Mouse (Mus musculus): Measurements from ENCODE around the gene Stx16. TPM values are rescaled to one million over a fixed set of nuclear protein-coding genes. Genes with fewer than 3 reads are reported as not detected.

Stx16 gene
- total and polyA plus RNA-seq, 3 experiments, result 14.8 to 22.3 TPM; not detected in 1

DNA sequence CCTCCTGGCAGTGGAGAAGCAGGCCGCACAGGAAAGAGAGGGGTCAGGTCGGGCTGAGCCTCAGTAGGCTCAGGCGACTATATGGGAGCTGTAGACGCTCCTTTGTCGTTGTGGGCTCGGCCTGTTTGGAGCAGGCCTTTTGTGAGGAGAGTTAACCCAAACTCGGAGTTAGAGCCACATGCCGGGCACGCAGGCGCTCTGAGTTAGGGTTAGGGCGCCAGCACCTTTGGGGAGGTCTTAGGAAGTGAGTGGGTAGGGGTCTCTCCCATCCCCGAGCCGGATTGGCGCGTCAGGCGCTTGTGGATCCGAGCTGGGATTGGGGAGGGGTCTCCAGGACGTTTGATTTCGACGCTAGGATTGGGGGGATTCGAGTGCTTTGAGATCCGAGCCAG, 321 bp downstream of the Stx16 start:
- Histone ChIP-seq H3K27ac (ENCODE audit: control insufficient read depth, low read depth, low read length) (peak overlapping the region; percentile 66), H3K4me3 (ENCODE audit: control insufficient read depth in 1 of 2, insufficient read depth in 1 of 2, low read depth in 2 of 2, low read length in 2 of 2) (peak overlapping the region; percentile 55 to 73), H3K79me2 (ENCODE audit: control insufficient read depth, insufficient read depth, low read length, poor library complexity) (peaks cover 34% of the 10 kb centered on the region), H3K36me3 (ENCODE audit: control insufficient read depth in 1 of 2, insufficient read depth in 2 of 2, low read length in 2 of 2) (peaks cover 0 to 14% of the 10 kb centered on the region in 2 experiments; a peak in 2 of 4 replicates), H3K27me3 (ENCODE audit: control insufficient read depth in 1 of 2, insufficient read depth in 2 of 2, low read length in 2 of 2) (no peaks in the 10 kb centered on the region), H3K9me3 (replicated peaks; ENCODE audit: insufficient read depth, low read length) (no peaks in the 10 kb centered on the region), H3K9ac (ENCODE audit: control insufficient read depth, low read depth, low read length, poor library complexity, severe bottlenecking) (peak overlapping the region; percentile 81), H3K4me1 (ENCODE audit: control insufficient read depth in 1 of 2, insufficient read depth in 2 of 2, low read length in 2 of 2) (peaks cover 3 to 4% of the 10 kb centered on the region in 2 experiments; a peak in 2 of 4 replicates)
- DNase-seq (ENCODE audit: low read depth, low spot score), result no peak
- no peak for TF ChIP-seq E2F4 (IDR thresholded peaks at IDR 0.05; ENCODE audit: borderline replicate concordance, low read depth, low read length)
- TF ChIP-seq MAX (IDR thresholded peaks at IDR 0.05; ENCODE audit: low read length), result peak; percentile 73; the same call in 1 of the 2 replicates

DNA sequence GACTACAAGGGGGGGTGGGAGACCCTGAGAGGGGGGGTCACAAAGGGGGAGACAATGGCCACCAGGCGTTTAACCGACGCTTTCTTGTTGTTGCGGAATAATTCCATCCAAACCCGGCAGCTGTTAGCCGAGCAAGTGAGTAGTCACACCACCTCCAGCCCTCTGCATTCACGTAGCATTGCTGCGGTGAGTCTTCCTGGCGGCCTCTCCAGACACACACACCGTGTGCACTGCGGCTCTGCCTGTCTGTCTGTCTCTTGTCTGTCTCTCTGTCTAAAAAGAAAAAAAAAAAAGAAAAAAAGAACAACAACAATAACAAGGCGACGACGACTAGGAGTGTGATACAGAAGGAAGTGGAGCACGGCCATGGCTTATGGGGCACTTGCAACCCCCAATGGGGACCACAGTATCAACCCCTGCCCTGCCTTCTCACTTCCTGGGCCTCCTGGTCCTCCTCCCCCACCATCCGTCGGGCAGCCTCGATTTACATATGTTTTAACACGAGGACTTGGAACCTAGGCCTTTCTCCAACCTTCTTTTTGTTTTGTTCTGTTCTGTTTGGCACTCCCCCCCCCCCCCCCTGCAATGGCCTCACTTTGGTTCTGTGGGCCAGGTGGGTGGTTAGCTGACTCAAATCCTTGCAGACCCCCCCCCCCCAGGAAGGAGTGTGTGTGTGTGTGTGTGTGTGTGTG, 1.0 kb downstream of the Stx16 start:
- Histone ChIP-seq H3K27ac (ENCODE audit: control insufficient read depth, low read depth, low read length) (peak overlapping the region; percentile 66), H3K27me3 (ENCODE audit: control insufficient read depth in 1 of 2, insufficient read depth in 2 of 2, low read length in 2 of 2) (no peaks in the 10 kb centered on the region), H3K4me1 (ENCODE audit: control insufficient read depth in 1 of 2, insufficient read depth in 2 of 2, low read length in 2 of 2) (peaks cover 3 to 4% of the 10 kb centered on the region in 2 experiments; a peak in 2 of 4 replicates), H3K9ac (ENCODE audit: control insufficient read depth, low read depth, low read length, poor library complexity, severe bottlenecking) (peak overlapping the region; percentile 81), H3K9me3 (replicated peaks; ENCODE audit: insufficient read depth, low read length) (no peaks in the 10 kb centered on the region), H3K36me3 (ENCODE audit: control insufficient read depth in 1 of 2, insufficient read depth in 2 of 2, low read length in 2 of 2) (peaks cover 0 to 14% of the 10 kb centered on the region in 2 experiments; a peak in 2 of 4 replicates), H3K4me3 (ENCODE audit: control insufficient read depth in 1 of 2, insufficient read depth in 1 of 2, low read depth in 2 of 2, low read length in 2 of 2) (peak overlapping the region; percentile 55 to 73), H3K79me2 (ENCODE audit: control insufficient read depth, insufficient read depth, low read length, poor library complexity) (peaks cover 41% of the 10 kb centered on the region)
- peak; percentile 84 for DNase-seq (ENCODE audit: low read depth, low spot score)
- TF ChIP-seq RAD21 (IDR thresholded peaks at IDR 0.05; ENCODE audit: low read depth, low read length) (no peak), ZNF384 (IDR thresholded peaks at IDR 0.05; ENCODE audit: low read depth, low read length) (0 out of 2 replicates have a peak, but pooled peaks have one; percentile 44), MXI1 (IDR thresholded peaks at IDR 0.05; ENCODE audit: low read depth, low read length) (peak; percentile 43; the same call in 1 of the 2 replicates), CHD2 (IDR thresholded peaks at IDR 0.05; ENCODE audit: low read length) (no peak), HCFC1 (IDR thresholded peaks at IDR 0.05; ENCODE audit: low read depth, low read length) (peak; percentile 65), MAZ (IDR thresholded peaks at IDR 0.05; ENCODE audit: low read depth, low read length) (no peak), KAT2A (conservative IDR thresholded peaks at IDR 0.05; ENCODE audit: low read depth, low read length) (no peak; the same call in 1 of the 2 replicates), MAFK (IDR thresholded peaks at IDR 0.05; ENCODE audit: borderline replicate concordance, low read depth, low read length) (no peak), POLR2A (IDR thresholded peaks at IDR 0.05; ENCODE audit: control insufficient read depth in 1 of 2, insufficient read depth in 1 of 2, low read depth in 1 of 2, low read length in 2 of 2, poor library complexity in 1 of 2) (peak in 1 of 2 experiments; percentile 56; a peak in 2 of 4 replicates), BHLHE40 (IDR thresholded peaks at IDR 0.05; ENCODE audit: borderline replicate concordance, low read depth, low read length) (no peak), ZMIZ1 (IDR thresholded peaks at IDR 0.05; ENCODE audit: low read depth, low read length) (no peak), CHD1 (IDR thresholded peaks at IDR 0.05; ENCODE audit: low read depth, low read length) (no peak), E2F4 (IDR thresholded peaks at IDR 0.05; ENCODE audit: borderline replicate concordance, low read depth, low read length) (no peak), NRF1 (IDR thresholded peaks at IDR 0.05; ENCODE audit: insufficient read depth, low read depth, low read length, poor library complexity, severe bottlenecking) (no peak), USF2 (IDR thresholded peaks at IDR 0.05; ENCODE audit: borderline replicate concordance in 1 of 2, insufficient read depth in 1 of 2, low read depth in 1 of 2, low read length in 2 of 2) (no peak), SMC3 (IDR thresholded peaks at IDR 0.05; ENCODE audit: low read depth, low read length) (no peak), ELF1 (IDR thresholded peaks at IDR 0.05; ENCODE audit: low read depth, low read length) (0 out of 2 replicates have a peak, but pooled peaks have one; percentile 16), ZC3H11A (IDR thresholded peaks at IDR 0.05; ENCODE audit: low read depth, low read length) (no peak), POLR2AphosphoS2 (IDR thresholded peaks at IDR 0.05; ENCODE audit: low read length) (no peak), MYC (IDR thresholded peaks at IDR 0.05; ENCODE audit: low read depth, low read length) (0 out of 2 replicates have a peak, but pooled peaks have one; percentile 47), MYB (IDR thresholded peaks at IDR 0.05; ENCODE audit: low read depth, low read length) (no peak), TBP (IDR thresholded peaks at IDR 0.05; ENCODE audit: low read depth, low read length) (no peak), GATA1 (IDR thresholded peaks at IDR 0.05; ENCODE audit: low read depth, low read length) (no peak), USF1 (IDR thresholded peaks at IDR 0.05; ENCODE audit: low read depth, low read length) (no peak), EP300 (IDR thresholded peaks at IDR 0.05; ENCODE audit: low read depth in 1 of 2, low read length in 2 of 2) (no peak; a peak in 1 of 4 replicates), CTCF (IDR thresholded peaks at IDR 0.05 in 2 of 3, conservative IDR thresholded peaks at IDR 0.05 in 1 of 3; ENCODE audit: control insufficient read depth in 1 of 3, insufficient read depth in 1 of 3, low read depth in 2 of 3, low read length in 3 of 3, poor library complexity in 1 of 3, severe bottlenecking in 1 of 3) (no peak), ETS1 (IDR thresholded peaks at IDR 0.05; ENCODE audit: low read depth, low read length) (no peak), MEF2A (IDR thresholded peaks at IDR 0.05; ENCODE audit: extremely low read depth, insufficient replicate concordance, low read depth, low read length, poor library complexity, severe bottlenecking) (no peak), TCF12 (IDR thresholded peaks at IDR 0.05; ENCODE audit: low read depth, low read length) (no peak)

All from MEL (cell line).